Mouse (Mus musculus): Measurements from ENCODE around the gene C3ar1. TPM values are rescaled to one million over a fixed set of nuclear protein-coding genes. Genes with fewer than 3 reads are reported as not detected.

C3ar1 gene
- total RNA-seq (2023) = under 1 TPM in 1 of 2 experiments, not detected in 1; 0.17 TPM

DNA sequence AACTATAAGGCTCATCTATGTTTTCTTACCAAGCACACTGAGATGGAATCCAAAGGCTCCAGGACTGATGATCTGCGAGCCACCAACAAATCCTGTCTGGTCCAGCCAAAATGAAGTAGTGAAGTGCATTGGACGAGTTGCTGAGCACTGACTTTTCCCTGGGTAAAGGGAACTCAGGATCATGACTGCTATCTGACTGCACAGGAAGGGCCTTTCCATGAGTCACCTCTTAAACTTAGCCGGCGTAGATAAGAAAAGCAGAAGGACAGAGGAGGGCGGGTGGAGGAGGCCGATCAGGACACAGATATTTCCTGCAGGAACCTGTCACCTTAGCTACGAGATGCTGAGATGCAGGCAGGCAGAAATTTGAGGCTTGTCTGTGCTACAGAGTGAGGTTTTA lies at the start of gene C3ar1:
TSS of gene C3ar1 (minus strand) at position 207 of the 400 bp plus-strand sequence.

DNA sequence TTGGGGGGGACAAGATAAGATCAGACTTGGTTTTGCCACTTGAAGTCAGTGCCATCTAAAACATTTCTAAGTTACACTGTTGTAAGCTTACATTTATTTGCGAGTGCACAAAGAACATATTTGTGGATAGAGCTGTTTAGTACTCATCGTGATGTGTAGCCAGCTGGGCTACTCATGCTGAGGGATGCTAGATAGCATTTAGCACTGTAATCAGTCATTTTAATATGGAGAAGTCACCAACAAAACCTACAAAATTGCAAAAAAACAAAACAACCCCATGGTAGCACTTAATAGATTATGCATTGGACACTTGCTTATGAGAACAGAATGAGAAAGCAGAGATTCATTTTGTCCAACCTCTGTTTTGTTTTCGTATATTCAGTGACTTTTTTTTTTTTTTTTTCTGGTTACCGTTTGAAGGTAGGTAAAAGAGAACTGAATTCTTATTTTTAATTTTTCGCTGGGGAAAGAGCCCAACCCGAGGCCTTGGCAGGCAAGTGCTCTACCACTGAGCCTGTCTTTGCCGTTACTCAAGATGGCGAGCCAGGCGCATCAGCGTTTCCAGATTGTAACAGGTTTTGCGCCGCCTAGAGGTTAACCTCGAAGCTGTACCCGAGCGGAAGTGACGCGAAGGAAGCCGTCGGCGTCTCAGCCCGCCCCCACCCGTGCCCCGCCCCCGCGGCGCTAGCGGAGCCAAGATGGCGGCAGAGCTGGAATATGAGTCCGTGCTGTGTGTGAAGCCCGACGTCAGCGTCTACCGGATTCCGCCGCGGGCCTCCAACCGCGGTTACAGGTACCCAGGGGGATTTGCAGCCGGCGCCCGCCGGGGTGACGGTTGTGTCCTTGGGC lies 18.1 kb upstream of the C3ar1 start, which contains the start of gene Necap1:
TSS of gene Necap1 (plus strand) at position 604 of the 849 bp plus-strand sequence.

DNA sequence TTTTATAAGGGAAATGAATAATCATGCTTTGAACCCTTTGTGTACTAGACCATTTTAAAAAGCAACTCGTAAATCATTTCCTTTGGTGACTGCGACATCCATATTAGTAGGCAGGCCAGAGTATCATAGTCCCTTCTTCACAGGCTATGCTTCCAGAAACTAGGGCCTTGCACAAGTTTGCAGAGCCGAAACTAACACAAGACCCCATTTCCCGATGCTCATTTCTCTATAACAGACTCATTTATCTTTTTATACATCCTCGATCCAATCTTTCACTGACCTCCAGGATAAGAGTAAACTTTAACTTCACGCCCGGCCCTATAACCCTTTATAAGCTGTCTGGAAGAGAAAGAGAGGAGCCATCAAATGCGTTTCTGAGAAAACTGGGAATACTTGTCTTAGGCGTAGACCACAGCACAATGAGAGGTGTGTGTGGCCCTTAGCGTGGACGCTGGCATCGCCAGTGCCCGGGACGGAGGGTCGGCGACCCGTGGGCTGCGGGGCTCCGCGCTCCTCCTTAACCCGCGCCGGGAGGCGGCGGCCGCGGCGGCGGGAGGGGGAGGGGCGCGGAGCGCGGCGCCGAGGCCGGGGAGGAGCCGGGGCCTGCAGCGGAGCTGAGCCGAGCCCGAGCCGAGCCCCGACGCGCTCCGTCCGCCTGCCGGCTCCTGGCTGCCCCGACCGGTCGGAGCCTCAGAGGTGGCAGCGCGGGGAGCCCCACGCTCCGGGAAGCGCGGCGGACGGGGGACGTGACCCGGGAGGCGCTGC lies 36.5 kb downstream of the C3ar1 start, which contains the start of gene Foxj2:
TSS of gene Foxj2 (plus strand) at position 609 of the 765 bp plus-strand sequence.

DNA sequence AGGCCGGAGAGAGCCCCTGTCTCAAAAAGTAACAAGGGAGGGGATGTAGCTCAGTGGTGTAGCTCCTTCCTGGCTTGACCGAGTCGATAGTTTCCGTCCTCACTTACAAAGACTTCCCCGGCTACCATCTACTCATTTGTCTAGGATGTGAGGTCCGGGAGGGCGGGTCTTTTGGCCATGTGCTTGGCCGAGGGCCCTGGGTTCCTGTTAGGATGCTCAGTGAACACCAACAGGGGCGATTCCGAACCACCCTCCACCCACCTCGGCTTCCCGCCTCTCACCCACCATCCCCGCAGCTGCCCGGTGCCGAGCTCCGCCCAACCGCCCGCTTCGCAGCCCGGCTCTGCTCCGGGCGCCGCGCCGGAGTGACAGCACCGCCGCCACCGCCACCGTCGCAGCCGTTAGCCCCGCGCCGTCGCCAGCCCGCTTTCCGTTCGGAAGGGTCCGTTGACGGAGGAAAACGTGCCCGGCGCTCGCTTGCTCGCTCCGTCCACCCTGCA lies 54.6 kb downstream of the C3ar1 start, which contains the start of gene Slc2a3:
TSS of gene Slc2a3 (minus strand) at position 340 of the 500 bp plus-strand sequence.

Other genes with a start within 250 kb of the C3ar1 start
- not detected for gene Gdf3, start 246.1 kb downstream of the C3ar1 start, total RNA-seq (2023)
- not detected for gene Dppa3, start 229.8 kb downstream of the C3ar1 start, total RNA-seq (2023)
- not detected for gene Nanog, start 148.7 kb downstream of the C3ar1 start, total RNA-seq (2023)
- gene Slc2a3, start 54.5 kb downstream of the C3ar1 start, total RNA-seq (2023) = 10 to 100 TPM; 45.1 to 58.4 TPM
- gene Foxj2, start 36.2 kb downstream of the C3ar1 start, total RNA-seq (2023) = 10 to 100 TPM; 55.9 to 59.4 TPM
- 100 to 1,000 TPM in 1 of 2 experiments, 10 to 100 TPM in 1; 92.3 to 100 TPM for gene Necap1, start 18.3 kb upstream of the C3ar1 start, total RNA-seq (2023)
- gene Clec4a1, start 65.7 kb upstream of the C3ar1 start, total RNA-seq (2023) = 1 to 10 TPM in 1 of 2 experiments, under 1 TPM in 1; 0.36 to 1.2 TPM
- 1 to 10 TPM; 5.5 to 9.7 TPM for gene Clec4a3, start 96.4 kb upstream of the C3ar1 start, total RNA-seq (2023)
- gene Clec4a4, start 134.2 kb upstream of the C3ar1 start, total RNA-seq (2023) = under 1 TPM in 1 of 2 experiments, not detected in 1; 0.90 TPM
- not detected for gene Clec4b1, start 193.8 kb upstream of the C3ar1 start, total RNA-seq (2023)

All from B cell, adult 67 days (primary cell).